Mouse (Mus musculus): ENCODE measurements at regions not wholly inside any gene's neighbourhood (a gene's known extent, or its start where the extent isn't known, plus 50 kb on each side); places are given as distances from the start of the nearest gene placed in this dataset.
A peak's percentile ranks its signal among the peaks of the same experiment; 100 is the strongest.

GRCm38 (mm10) chr12:110154225-110154962 lies 124.5 kb upstream of the Dio3 start:
- Histone ChIP-seq H3K9me3 (peaks cover 5% of the 10 kb centered on the region; the same call in 1 of the 2 replicates), H3K9ac (no peak overlapping the region), H3K27ac (no peak overlapping the region), H3K4me3 (no peak overlapping the region), H3K27me3 (peaks cover 3% of the 10 kb centered on the region; the same call in 1 of the 2 replicates), H3K36me3 (no peaks in the 10 kb centered on the region), H3K4me2 (no peak overlapping the region), H3K4me1 (replicated peaks) (peaks cover 12% of the 10 kb centered on the region)
- no peak for ATAC-seq (ENCODE audit: low FRiP score)
- 90% methylated on average over 8 of the region's 8 CpGs for WGBS

GRCm38 (mm10) chr12:110154963-110155325 lies 123.9 kb upstream of the Dio3 start:
- Histone ChIP-seq H3K4me1 (replicated peaks) (peaks cover 12% of the 10 kb centered on the region), H3K36me3 (no peaks in the 10 kb centered on the region), H3K9ac (no peak overlapping the region), H3K9me3 (no peaks in the 10 kb centered on the region), H3K27ac (no peak overlapping the region), H3K4me2 (no peak overlapping the region), H3K4me3 (no peak overlapping the region), H3K27me3 (peaks cover 3% of the 10 kb centered on the region; the same call in 1 of the 2 replicates)
- ATAC-seq (ENCODE audit: low FRiP score), result no peak
- WGBS, result 86% methylated on average over 4 of the region's 4 CpGs

GRCm38 (mm10) chr12:110156441-110156840 lies 122.4 kb upstream of the Dio3 start:
- no peaks in the 10 kb centered on the region for H3K36me3 ChIP-seq
- peaks cover 3% of the 10 kb centered on the region; the same call in 1 of the 2 replicates for H3K27me3 ChIP-seq
- H3K4me3 ChIP-seq, result no peak overlapping the region
- H3K9me3 ChIP-seq, result no peaks in the 10 kb centered on the region
- no peak overlapping the region for H3K4me2 ChIP-seq
- 39% methylated on average over 8 of the region's 8 CpGs for WGBS
- ATAC-seq (ENCODE audit: low FRiP score), result no peak
- H3K27ac ChIP-seq, result no peak overlapping the region
- H3K9ac ChIP-seq, result no peak overlapping the region
- H3K4me1 ChIP-seq (replicated peaks), result peaks cover 12% of the 10 kb centered on the region

GRCm38 (mm10) chr12:110157998-110158747 lies 120.7 kb upstream of the Dio3 start:
- Histone ChIP-seq H3K9me3 (no peaks in the 10 kb centered on the region), H3K9ac (no peak overlapping the region), H3K36me3 (no peaks in the 10 kb centered on the region), H3K27me3 (peaks cover 3% of the 10 kb centered on the region; the same call in 1 of the 2 replicates), H3K27ac (no peak overlapping the region), H3K4me2 (no peak overlapping the region), H3K4me1 (replicated peaks) (peaks cover 12% of the 10 kb centered on the region), H3K4me3 (no peak overlapping the region)
- no peak for ATAC-seq (ENCODE audit: low FRiP score)
- WGBS, result 80% methylated on average over 16 of the region's 16 CpGs

GRCm38 (mm10) chr12:110161306-110161705 lies 117.6 kb upstream of the Dio3 start:
- Histone ChIP-seq H3K27me3 (peaks cover 3% of the 10 kb centered on the region; the same call in 1 of the 2 replicates), H3K4me3 (no peak overlapping the region), H3K9ac (no peak overlapping the region), H3K4me2 (no peak overlapping the region), H3K9me3 (no peaks in the 10 kb centered on the region), H3K36me3 (no peaks in the 10 kb centered on the region), H3K4me1 (replicated peaks) (peaks cover 5% of the 10 kb centered on the region), H3K27ac (no peak overlapping the region)
- no peak for ATAC-seq (ENCODE audit: low FRiP score)
- WGBS, result 86% methylated on average over 4 of the region's 4 CpGs

GRCm38 (mm10) chr12:110165462-110165861 lies 113.4 kb upstream of the Dio3 start:
- 87% methylated on average over 13 of the region's 13 CpGs for WGBS
- ATAC-seq (ENCODE audit: low FRiP score), result no peak
- no peaks in the 10 kb centered on the region for H3K9me3 ChIP-seq
- H3K27me3 ChIP-seq, result no peaks in the 10 kb centered on the region
- H3K4me1 ChIP-seq (replicated peaks), result no peaks in the 10 kb centered on the region
- H3K36me3 ChIP-seq, result no peaks in the 10 kb centered on the region
- H3K4me3 ChIP-seq, result no peak overlapping the region
- no peak overlapping the region for H3K4me2 ChIP-seq
- H3K9ac ChIP-seq, result no peak overlapping the region
- no peak overlapping the region for H3K27ac ChIP-seq

GRCm38 (mm10) chr12:110168407-110168806 lies 110.5 kb upstream of the Dio3 start:
- Histone ChIP-seq H3K4me2 (no peak overlapping the region), H3K4me1 (replicated peaks) (no peaks in the 10 kb centered on the region), H3K36me3 (no peaks in the 10 kb centered on the region), H3K27ac (no peak overlapping the region), H3K27me3 (no peaks in the 10 kb centered on the region), H3K9me3 (no peaks in the 10 kb centered on the region), H3K9ac (no peak overlapping the region), H3K4me3 (no peak overlapping the region)
- no peak for ATAC-seq (ENCODE audit: low FRiP score)
- 86% methylated on average over 4 of the region's 4 CpGs for WGBS

GRCm38 (mm10) chr12:110169261-110169660 lies 109.6 kb upstream of the Dio3 start:
- Histone ChIP-seq H3K27ac (no peak overlapping the region), H3K4me1 (replicated peaks) (no peaks in the 10 kb centered on the region), H3K4me2 (no peak overlapping the region), H3K36me3 (no peaks in the 10 kb centered on the region), H3K9me3 (no peaks in the 10 kb centered on the region), H3K4me3 (no peak overlapping the region), H3K9ac (no peak overlapping the region), H3K27me3 (no peaks in the 10 kb centered on the region)
- no peak for ATAC-seq (ENCODE audit: low FRiP score)
- 97% methylated on average over 1 of the region's 1 CpGs for WGBS

GRCm38 (mm10) chr12:110170496-110170895 lies 108.4 kb upstream of the Dio3 start:
- H3K36me3 ChIP-seq, result no peaks in the 10 kb centered on the region
- no peaks in the 10 kb centered on the region for H3K4me1 ChIP-seq (replicated peaks)
- H3K9me3 ChIP-seq, result no peaks in the 10 kb centered on the region
- no peak overlapping the region for H3K4me3 ChIP-seq
- WGBS, result 89% methylated on average over 8 of the region's 8 CpGs
- H3K9ac ChIP-seq, result no peak overlapping the region
- H3K27ac ChIP-seq, result no peak overlapping the region
- H3K27me3 ChIP-seq, result no peaks in the 10 kb centered on the region
- no peak for ATAC-seq (ENCODE audit: low FRiP score)
- no peak overlapping the region for H3K4me2 ChIP-seq

- ATAC-seq (ENCODE audit: low FRiP score), result no peak
- Histone ChIP-seq H3K36me3 (no peaks in the 10 kb centered on the region), H3K9ac (no peak overlapping the region), H3K27ac (no peak overlapping the region), H3K4me3 (no peak overlapping the region), H3K4me2 (no peak overlapping the region), H3K9me3 (peaks cover 3% of the 10 kb centered on the region; the same call in 1 of the 2 replicates), H3K4me1 (replicated peaks) (no peaks in the 10 kb centered on the region), H3K27me3 (peaks cover 8% of the 10 kb centered on the region; the same call in 1 of the 2 replicates)
- 90% methylated on average over 2 of the region's 2 CpGs for WGBS
These were observed 101.0 kb upstream of the Dio3 start for GRCm38 (mm10) chr12:110177826-110178225.

- peaks cover 3% of the 10 kb centered on the region; the same call in 1 of the 2 replicates for H3K9me3 ChIP-seq
- H3K4me1 ChIP-seq (replicated peaks), result peaks cover 25% of the 10 kb centered on the region
- H3K27me3 ChIP-seq, result peaks cover 48% of the 10 kb centered on the region
- H3K4me2 ChIP-seq, result no peak overlapping the region
- H3K9ac ChIP-seq, result peak overlapping the region; percentile 13; the same call in 1 of the 2 replicates
- H3K36me3 ChIP-seq, result no peaks in the 10 kb centered on the region
- no peak overlapping the region for H3K4me3 ChIP-seq
- no peak for ATAC-seq (ENCODE audit: low FRiP score)
- 25% methylated on average over 6 of the region's 6 CpGs for WGBS
- no peak overlapping the region for H3K27ac ChIP-seq
These were observed 95.4 kb upstream of the Dio3 start for GRCm38 (mm10) chr12:110183473-110183872.

GRCm38 (mm10) chr12:110185399-110185798 lies 93.5 kb upstream of the Dio3 start:
- H3K27ac ChIP-seq, result no peak overlapping the region
- no peaks in the 10 kb centered on the region for H3K36me3 ChIP-seq
- H3K4me3 ChIP-seq, result no peak overlapping the region
- H3K9me3 ChIP-seq, result no peaks in the 10 kb centered on the region
- no peak overlapping the region for H3K9ac ChIP-seq
- H3K4me2 ChIP-seq, result no peak overlapping the region
- 44% methylated on average over 9 of the region's 9 CpGs for WGBS
- H3K4me1 ChIP-seq (replicated peaks), result peaks cover 36% of the 10 kb centered on the region
- H3K27me3 ChIP-seq, result peaks cover 63% of the 10 kb centered on the region
- no peak for ATAC-seq (ENCODE audit: low FRiP score)
